Mouse (Mus musculus) heart, embryonic 11.5 days (tissue): ENCODE measurements at regions not wholly inside any gene's neighbourhood (a gene's known extent, or its start where the extent isn't known, plus 50 kb on each side); places are given as distances from the start of the nearest gene placed in this dataset.

Experiments
- ATAC-seq: fragments of 200-750 bp; cut with Nextera tagmentation; replicated peaks from 2 replicates; pipeline ENCODE4 v1.8.0; 2017; ENCODE audit warnings: moderate library complexity; ENCODE audit not compliant: insufficient number of reproducible peaks, low FRiP score, low TSS enrichment
- H3K27ac ChIP-seq: fragments of 300-500 bp; sonication (generic); 2 replicates; pipeline ENCODE4 v1.5.1; 2014; ENCODE audit warnings: mild to moderate bottlenecking, low read depth, low read length
- H3K27me3 ChIP-seq: fragments of 300-500 bp; sonication (generic); 2 replicates; pipeline ENCODE4 v1.6.1; 2014; ENCODE audit warnings: mild to moderate bottlenecking, low read length, mixed read lengths; ENCODE audit not compliant: control insufficient read depth, insufficient read depth
- H3K36me3 ChIP-seq: fragments of 300-500 bp; sonication (generic); 2 replicates; pipeline ENCODE4 v1.6.1; 2014; ENCODE audit warnings: mild to moderate bottlenecking, low read length, moderate library complexity, mixed read lengths; ENCODE audit not compliant: control insufficient read depth, insufficient read depth
- H3K4me1 ChIP-seq: fragments of 300-500 bp; sonication (generic); 2 replicates; pipeline ENCODE4 v1.6.1; 2014; ENCODE audit warnings: low read length; ENCODE audit not compliant: control insufficient read depth, insufficient read depth
- H3K4me2 ChIP-seq: fragments of 300-500 bp; sonication (generic); 2 replicates; pipeline ENCODE4 v1.6.1; 2014; ENCODE audit warnings: mild to moderate bottlenecking, moderate library complexity
- H3K4me3 ChIP-seq: fragments of 300-500 bp; sonication (generic); 2 replicates; pipeline ENCODE4 v1.5.1; 2014; ENCODE audit warnings: low read depth, low read length
- H3K9ac ChIP-seq: fragments of 300-500 bp; sonication (generic); 2 replicates; pipeline ENCODE4 v1.6.1; 2014; ENCODE audit warnings: mild to moderate bottlenecking, low read depth, low read length, moderate library complexity
- H3K9me3 ChIP-seq: fragments of 300-500 bp; sonication (generic); replicated peaks from 2 replicates; pipeline ENCODE4 v1.6.1; 2016; ENCODE audit warnings: low read length; ENCODE audit not compliant: control insufficient read depth
- WGBS: fragments of 180-500 bp; shearing (Covaris S2); extraction: QIAGEN DNeasy Blood & Tissue Kit; methylation state at CpG from one replicate; pipeline ENCODE4 v1.1.7; 2014; ENCODE audit not compliant: insufficient replicate concordance; 5-methylcytosine and 5-hydroxymethylcytosine counted together

DNA sequence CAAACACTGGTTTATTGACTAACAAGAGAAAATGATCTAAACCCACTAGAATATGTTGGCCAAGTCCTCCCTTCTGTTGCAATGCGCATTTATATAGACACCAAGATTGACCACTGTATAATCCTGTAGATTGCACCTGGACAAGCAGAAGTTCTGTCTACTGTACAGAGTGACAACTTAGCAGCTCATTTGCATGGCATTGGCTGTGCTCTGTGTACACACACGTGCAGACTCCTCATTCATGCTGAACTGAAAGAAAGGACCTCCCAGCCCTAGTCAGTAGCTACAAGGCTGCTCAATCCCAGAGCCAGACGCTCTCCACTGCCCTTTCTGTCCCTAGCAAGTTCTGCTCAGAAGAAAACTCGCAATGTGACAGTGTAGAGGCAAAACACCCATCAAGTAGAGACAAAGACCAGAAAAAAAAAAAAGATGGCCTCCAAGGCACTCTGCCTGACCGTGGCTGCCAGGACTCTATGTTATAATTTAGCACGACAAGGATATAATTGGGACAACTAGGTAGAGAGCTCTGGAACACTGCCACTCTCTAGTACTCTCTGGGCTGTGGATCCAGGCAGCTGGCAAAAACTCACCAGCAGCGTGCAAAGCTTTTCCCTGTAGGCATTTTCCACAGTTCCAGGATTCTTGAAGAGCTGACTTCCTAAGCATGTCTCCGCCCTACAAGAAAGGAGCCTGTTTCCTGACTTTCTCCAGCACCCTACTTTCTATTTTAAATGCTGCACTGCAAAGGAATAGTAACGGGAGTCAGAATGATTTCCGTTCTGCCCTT lies 108.2 kb downstream of the Akap11 start:
- Histone ChIP-seq H3K4me1 (no peaks in the 10 kb centered on the region), H3K9me3 (no peaks in the 10 kb centered on the region), H3K36me3 (no peaks in the 10 kb centered on the region), H3K4me3 (no peak overlapping the region), H3K4me2 (no peak overlapping the region), H3K27ac (peak overlapping the region; percentile 1; the same call in 1 of the 2 replicates), H3K27me3 (no peaks in the 10 kb centered on the region), H3K9ac (no peak overlapping the region)
- 81% methylated on average over 10 of the region's 10 CpGs for WGBS
- no peak for ATAC-seq

DNA sequence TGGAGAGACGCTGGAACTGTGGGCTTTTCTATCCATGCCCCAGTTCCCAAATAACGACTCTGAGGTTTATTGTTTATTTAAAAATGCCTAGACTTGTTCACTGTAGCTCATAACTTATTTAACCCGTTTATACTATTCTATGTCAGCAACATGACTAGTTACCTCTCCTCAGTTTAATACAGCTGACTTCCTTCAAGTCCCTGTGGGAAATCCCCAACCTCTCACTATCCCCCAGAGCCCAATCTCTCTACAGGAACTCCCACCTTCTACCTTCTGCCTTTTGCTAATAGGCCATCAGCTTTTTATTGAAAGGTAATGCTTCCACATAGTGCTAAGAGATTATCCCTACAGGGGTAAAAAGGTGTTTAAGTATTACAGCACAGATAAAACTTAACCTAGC lies 109.5 kb downstream of the Akap11 start:
- Histone ChIP-seq H3K27ac (no peak overlapping the region), H3K9me3 (no peaks in the 10 kb centered on the region), H3K4me1 (no peaks in the 10 kb centered on the region), H3K4me3 (no peak overlapping the region), H3K4me2 (no peak overlapping the region), H3K9ac (no peak overlapping the region), H3K27me3 (no peaks in the 10 kb centered on the region), H3K36me3 (no peaks in the 10 kb centered on the region)
- 72% methylated on average over 3 of the region's 3 CpGs for WGBS
- ATAC-seq: no peak

DNA sequence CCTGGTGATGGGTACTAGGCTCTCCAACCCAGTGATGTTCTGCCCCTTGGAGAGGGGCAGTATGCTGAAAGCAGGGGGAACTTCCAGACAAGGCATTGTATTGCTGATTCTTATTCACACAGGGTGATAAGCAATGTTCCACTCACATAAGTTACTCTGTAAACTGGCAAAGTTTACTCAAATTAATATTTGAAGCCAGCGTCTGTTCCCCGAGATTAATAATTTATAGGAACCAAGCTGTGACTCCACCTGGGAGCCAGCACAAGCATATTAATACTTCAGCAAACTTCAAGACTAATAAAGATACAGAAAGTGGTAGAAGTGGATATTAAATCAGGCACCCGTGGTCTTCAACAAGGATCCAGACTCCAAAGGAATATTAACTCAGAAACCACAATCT lies 114.0 kb downstream of the Akap11 start:
- no peak overlapping the region for H3K4me2 ChIP-seq
- no peak for ATAC-seq
- H3K4me1 ChIP-seq: no peaks in the 10 kb centered on the region
- H3K27me3 ChIP-seq: no peaks in the 10 kb centered on the region
- no peaks in the 10 kb centered on the region for H3K9me3 ChIP-seq
- H3K4me3 ChIP-seq: no peak overlapping the region
- H3K27ac ChIP-seq: no peak overlapping the region
- no peaks in the 10 kb centered on the region for H3K36me3 ChIP-seq
- no peak overlapping the region for H3K9ac ChIP-seq
- 81% methylated on average over 3 of the region's 3 CpGs for WGBS

DNA sequence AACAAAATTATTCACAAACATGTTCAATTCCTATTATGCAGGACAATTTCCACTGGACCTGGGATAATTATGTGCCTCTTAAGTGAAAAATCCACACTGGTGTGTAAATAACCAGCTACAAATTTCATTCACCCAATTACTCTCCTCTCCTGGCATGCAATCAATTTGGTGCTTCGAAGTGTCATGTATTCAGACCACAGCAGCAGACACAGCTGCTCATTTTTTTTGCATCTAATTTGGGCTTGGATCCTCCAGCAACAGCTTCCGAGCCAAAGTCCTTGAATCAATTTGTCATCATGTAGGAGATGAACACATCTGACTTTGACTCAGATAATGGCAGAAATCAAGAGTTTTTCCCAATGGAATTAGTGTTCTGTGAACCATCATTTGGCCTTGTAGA lies 113.1 kb upstream of the Tnfsf11 start:
- no peaks in the 10 kb centered on the region for H3K36me3 ChIP-seq
- 69% methylated on average over 2 of the region's 2 CpGs for WGBS
- no peak overlapping the region for H3K4me3 ChIP-seq
- no peak overlapping the region for H3K27ac ChIP-seq
- H3K4me1 ChIP-seq: no peaks in the 10 kb centered on the region
- no peak for ATAC-seq
- no peaks in the 10 kb centered on the region for H3K9me3 ChIP-seq
- no peak overlapping the region for H3K4me2 ChIP-seq
- no peak overlapping the region for H3K9ac ChIP-seq
- H3K27me3 ChIP-seq: no peaks in the 10 kb centered on the region

DNA sequence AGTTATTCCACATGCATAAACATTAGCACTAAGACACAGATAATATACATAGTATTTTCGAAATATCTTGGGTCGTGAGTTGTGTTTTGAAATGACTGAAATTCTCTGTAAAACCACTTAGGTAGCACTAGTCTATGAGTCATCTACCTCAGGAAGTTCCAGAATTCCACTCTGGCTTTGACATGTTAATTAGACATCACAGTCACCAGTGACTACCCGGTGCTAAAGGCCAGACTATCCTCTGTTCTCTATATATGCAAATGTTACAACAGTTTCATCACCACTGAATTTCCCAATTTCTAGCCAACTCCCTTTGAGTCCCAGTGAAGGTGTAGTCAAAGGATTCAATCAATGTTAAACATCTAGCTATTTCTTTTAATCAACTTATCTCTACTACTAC lies 112.3 kb upstream of the Tnfsf11 start:
- ATAC-seq: no peak
- WGBS: 70% methylated on average over 3 of the region's 3 CpGs
- no peaks in the 10 kb centered on the region for H3K4me1 ChIP-seq

DNA sequence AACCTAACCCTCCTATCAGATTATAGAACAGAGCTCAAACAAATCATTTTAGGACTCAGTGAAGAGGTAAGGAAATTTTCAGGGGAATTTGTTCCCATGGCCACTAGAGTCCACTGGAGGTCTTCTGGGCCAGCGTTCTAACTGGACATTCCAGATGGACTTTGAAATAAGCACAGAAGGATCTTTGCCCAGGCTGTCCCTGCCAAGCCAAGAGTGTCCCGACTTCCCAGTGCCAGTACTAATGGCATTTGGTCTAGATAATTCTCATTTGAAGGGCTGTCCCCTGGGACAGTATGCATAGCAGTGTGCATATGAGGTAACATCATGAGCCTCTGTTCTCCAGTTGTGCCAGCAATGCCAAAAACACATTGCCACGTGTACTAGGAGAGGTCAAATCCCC lies 97.7 kb upstream of the Tnfsf11 start:
- H3K9ac ChIP-seq: no peak overlapping the region
- H3K4me1 ChIP-seq: no peaks in the 10 kb centered on the region
- no peaks in the 10 kb centered on the region for H3K36me3 ChIP-seq
- H3K4me2 ChIP-seq: no peak overlapping the region
- no peak overlapping the region for H3K4me3 ChIP-seq
- H3K27me3 ChIP-seq: no peaks in the 10 kb centered on the region
- H3K27ac ChIP-seq: no peak overlapping the region
- WGBS: 67% methylated on average over 3 of the region's 3 CpGs
- ATAC-seq: no peak
- no peaks in the 10 kb centered on the region for H3K9me3 ChIP-seq

More for the DNA sequence above, 112.3 kb upstream of the Tnfsf11 start:
- no peaks in the 10 kb centered on the region for H3K27me3 ChIP-seq
- H3K9me3 ChIP-seq: no peaks in the 10 kb centered on the region
- no peak overlapping the region for H3K9ac ChIP-seq
- no peak overlapping the region for H3K27ac ChIP-seq
- H3K4me3 ChIP-seq: no peak overlapping the region
- no peaks in the 10 kb centered on the region for H3K36me3 ChIP-seq
- no peak overlapping the region for H3K4me2 ChIP-seq

DNA sequence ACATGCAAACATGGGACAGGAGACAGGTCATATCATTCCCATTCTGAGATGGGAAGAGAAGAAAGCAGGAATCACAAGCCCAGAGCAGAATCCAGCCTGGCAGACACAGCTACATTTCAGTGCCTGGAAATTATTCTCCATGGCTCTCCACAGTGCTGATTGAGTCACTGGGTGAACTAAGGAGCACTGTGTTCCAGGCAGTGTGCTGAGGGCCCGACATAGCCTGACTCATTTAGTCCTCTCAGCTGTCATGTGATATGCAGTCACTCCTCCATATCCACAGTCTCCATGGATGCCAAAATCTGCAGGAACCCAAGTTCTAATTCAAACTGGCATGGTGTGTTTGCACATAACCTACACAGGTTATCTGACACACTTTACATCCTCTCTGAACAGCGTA lies 90.1 kb upstream of the Tnfsf11 start:
- H3K4me1 ChIP-seq: no peaks in the 10 kb centered on the region
- 59% methylated on average over 2 of the region's 2 CpGs for WGBS

DNA sequence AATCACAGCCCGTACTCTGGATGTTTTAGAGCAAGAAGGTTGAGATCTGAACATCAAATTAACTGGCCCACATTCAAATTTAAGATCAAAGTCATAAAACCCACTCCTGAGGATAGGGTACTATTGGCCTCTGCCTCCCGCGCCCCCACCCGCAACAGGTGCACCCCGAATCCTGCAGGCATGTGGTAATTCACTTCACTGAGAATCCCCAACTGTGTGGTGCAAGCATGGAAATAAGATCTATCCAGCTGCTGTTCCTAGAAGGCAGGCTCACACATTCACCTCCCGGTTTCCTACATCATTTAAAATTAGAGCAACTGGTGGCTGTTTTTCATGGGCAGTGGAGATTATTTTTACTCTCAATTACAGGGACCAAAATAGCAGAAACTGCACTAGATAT lies 87.8 kb upstream of the Tnfsf11 start:
- H3K27me3 ChIP-seq: no peaks in the 10 kb centered on the region
- no peaks in the 10 kb centered on the region for H3K9me3 ChIP-seq
- H3K4me2 ChIP-seq: no peak overlapping the region
- H3K4me3 ChIP-seq: no peak overlapping the region
- H3K9ac ChIP-seq: no peak overlapping the region
- H3K36me3 ChIP-seq: no peaks in the 10 kb centered on the region
- H3K27ac ChIP-seq: no peak overlapping the region
- no peaks in the 10 kb centered on the region for H3K4me1 ChIP-seq
- no peak for ATAC-seq
- WGBS: 88% methylated on average over 6 of the region's 6 CpGs

More for the DNA sequence above, 90.1 kb upstream of the Tnfsf11 start:
- no peak overlapping the region for H3K4me2 ChIP-seq
- ATAC-seq: no peak
- no peak overlapping the region for H3K27ac ChIP-seq
- no peaks in the 10 kb centered on the region for H3K36me3 ChIP-seq
- no peaks in the 10 kb centered on the region for H3K27me3 ChIP-seq
- H3K4me3 ChIP-seq: no peak overlapping the region
- no peak overlapping the region for H3K9ac ChIP-seq
- H3K9me3 ChIP-seq: no peaks in the 10 kb centered on the region

DNA sequence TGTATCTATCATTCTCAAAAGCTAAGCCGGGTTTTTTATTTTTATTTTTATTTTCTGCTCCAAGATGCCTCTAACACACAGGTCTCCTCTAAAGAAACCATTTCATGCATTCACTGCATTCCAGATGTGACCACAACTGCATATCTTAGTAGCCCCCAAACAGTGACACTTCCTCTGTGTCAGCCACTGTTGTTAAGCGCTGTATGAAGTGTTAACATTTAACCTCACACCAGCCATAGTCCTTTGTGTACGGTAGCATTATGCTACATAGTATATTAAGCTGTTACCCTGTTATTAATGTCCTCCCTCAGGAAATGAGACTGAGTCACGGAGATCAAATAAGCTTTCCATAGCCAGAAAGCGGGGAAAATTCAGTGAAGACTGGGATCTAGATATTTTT lies 79.2 kb upstream of the Tnfsf11 start:
- no peak overlapping the region for H3K4me3 ChIP-seq
- no peaks in the 10 kb centered on the region for H3K4me1 ChIP-seq
- H3K9ac ChIP-seq: no peak overlapping the region
- WGBS: 65% methylated on average over 5 of the region's 5 CpGs
- H3K36me3 ChIP-seq: no peaks in the 10 kb centered on the region
- no peak overlapping the region for H3K27ac ChIP-seq
- no peak overlapping the region for H3K4me2 ChIP-seq
- ATAC-seq: no peak
- no peaks in the 10 kb centered on the region for H3K9me3 ChIP-seq
- H3K27me3 ChIP-seq: no peaks in the 10 kb centered on the region
